9 mouse cellular contexts compared by ENCODE assay signal in the genomic region with DNA sequence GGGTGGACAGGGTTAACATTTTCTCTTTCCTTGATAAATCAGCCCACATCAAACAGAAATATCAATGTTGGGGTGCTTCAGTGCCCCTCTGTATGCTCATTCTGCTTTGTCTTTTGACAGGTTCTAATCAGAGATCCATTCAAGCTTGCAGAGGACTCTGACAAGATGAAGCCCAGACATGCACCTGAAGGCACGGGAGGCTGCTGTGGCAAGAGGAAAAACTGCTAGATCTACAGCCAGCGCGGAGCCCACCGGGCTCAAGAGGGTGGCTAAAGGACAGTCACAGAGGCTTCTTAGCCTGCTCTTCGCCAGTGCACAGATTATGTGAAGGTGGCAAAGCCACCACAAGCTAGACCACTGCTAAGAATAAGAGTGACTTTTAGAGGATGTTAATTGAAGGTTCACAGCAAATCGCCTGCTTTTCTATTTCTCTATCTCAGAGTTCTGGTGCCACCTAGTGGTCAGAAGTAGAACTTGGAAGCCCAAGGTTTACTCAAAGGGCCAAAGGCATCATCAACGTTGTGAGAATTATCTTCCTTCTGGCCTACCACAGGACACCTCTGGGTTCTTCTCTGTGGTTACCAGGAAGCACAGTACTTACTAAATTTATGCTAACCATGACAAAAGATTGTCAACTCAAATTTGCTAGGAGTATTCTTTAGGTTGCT. TPM values are rescaled to one million over a fixed set of nuclear protein-coding genes. Genes with fewer than 3 reads are reported as not detected.
DNase-seq lines count a peak whose midpoint lies in the region; ATAC-seq and TF ChIP-seq lines count a peak whose summit lies in the region.
"Had no signal": no experiment of that assay in that cellular context is flagged by ENCODE, and none has a peak within 500 bp of the region (broad histone marks: within the 10 kb centered on the region; RNA-seq: fewer than 3 reads in every experiment).

No protein-coding gene starts in this region.

- 55% methylated on average over 7 of the region's 7 CpGs for WGBS in heart, adult 2 months

- no peak for ATAC-seq in Patski
- ATAC-seq in granulocyte monocyte progenitor cell, adult 5-6 weeks (replicated peaks; ENCODE audit: poor library complexity, severe bottlenecking) = peak; percentile 61; the same call in 1 of the 2 replicates
- peak; percentile 60 for ATAC-seq in megakaryocyte, adult 5-6 weeks (ENCODE audit: poor library complexity, severe bottlenecking)

- CTCF ChIA-PET in Patski (lab: Charles Lee) = interaction anchor here (0.7 to 1.8 kb wide), 8 partner anchors 70 to 276 kb away, joined by 3 to 9 read pairs (median 3); no protein-coding TSS in a partner anchor

- TF ChIP-seq CTCF in heart, adult 2 months (IDR thresholded peaks at IDR 0.05) = peak; percentile 96
- peak; percentile 80 for TF ChIP-seq CTCF in Patski (IDR thresholded peaks at IDR 0.05)
- peak; percentile 96 for TF ChIP-seq CTCF in layer of hippocampus, adult 2 months (conservative IDR thresholded peaks at IDR 0.05)

- in situ Hi-C loops in Patski (cut with MboI; ENCODE audit: low pct_unique_long_range_greater_than_20kb) = loop anchor here (5.0 kb wide), 2 partner anchors 73 to 153 kb away; no protein-coding TSS in a partner anchor

- intact Hi-C loops in heart, adult 2 months (cut with DNase I) = loop anchor here (1.0 kb wide), 2 partner anchors 70 to 152 kb away; no protein-coding TSS in a partner anchor
- intact Hi-C loops in heart, postnatal 25 days (cut with DNase I) = loop anchor here (1.0 kb wide), 2 partner anchors 70 to 152 kb away; no protein-coding TSS in a partner anchor

- no peak overlapping the region for H3K4me3 ChIP-seq in heart, adult 2 months
- H3K4me3 ChIP-seq in layer of hippocampus, adult 2 months = no peak overlapping the region
- H3K4me3 ChIP-seq: liver, embryonic 15.5 days had no signal

- H3K36me3 ChIP-seq in heart, adult 2 months (ENCODE audit: control insufficient read depth, insufficient read depth, low read length) = no peaks in the 10 kb centered on the region
- H3K36me3 ChIP-seq: liver, embryonic 15.5 days had no signal

- peak; percentile 42 to 50 for DNase-seq in heart, adult 2 months
- DNase-seq in heart, postnatal 25 days (ENCODE audit: low spot score) = no peak
- no peak for DNase-seq in Patski (ENCODE audit: low read depth, low spot score)
- peak; percentile 54 to 79 for DNase-seq in cerebellum, postnatal 36 days
- peak; percentile 54 to 79 for DNase-seq in layer of hippocampus, adult 2 months (ENCODE audit: low spot score in 2 of 2)
- peak; percentile 63 to 83 for DNase-seq in spleen, postnatal 4 days (ENCODE audit: low spot score in 2 of 2)

- no peaks in the 10 kb centered on the region for H3K27me3 ChIP-seq in heart, adult 2 months (ENCODE audit: control insufficient read depth, insufficient read depth, low read length)
- H3K27me3 ChIP-seq in Patski = peaks cover 37% of the 10 kb centered on the region
- H3K27me3 ChIP-seq: liver, embryonic 15.5 days had no signal

- H3K4me1 ChIP-seq in heart, adult 2 months (ENCODE audit: control insufficient read depth, insufficient read depth, low read length) = no peaks in the 10 kb centered on the region
- H3K4me1 ChIP-seq: liver, embryonic 15.5 days had no signal

- no peak for TF ChIP-seq POLR2A in heart, adult 2 months (IDR thresholded peaks at IDR 0.05; ENCODE audit: insufficient read depth, low read depth, low read length)

- TF ChIP-seq EP300 in heart, adult 2 months (IDR thresholded peaks at IDR 0.05; ENCODE audit: insufficient read depth, low read depth, low read length) = 0 out of 2 replicates have a peak, but pooled peaks have one; percentile 22

- POLR2A ChIA-PET in Patski (lab: Charles Lee) = interaction anchor here (1.0 kb wide), 2 partner anchors 25 to 153 kb away, joined by 3 to 4 read pairs; no protein-coding TSS in a partner anchor

- no peak overlapping the region for H3K9ac ChIP-seq in heart, adult 2 months (ENCODE audit: low read depth, low read length)
- H3K9ac ChIP-seq: liver, embryonic 15.5 days had no signal

- H3K27ac ChIP-seq in heart, adult 2 months = no peak overlapping the region
- no peak overlapping the region for H3K27ac ChIP-seq in layer of hippocampus, adult 2 months
- H3K27ac ChIP-seq: liver, embryonic 15.5 days had no signal

- H3K79me2 ChIP-seq in heart, adult 2 months (replicated peaks; ENCODE audit: control insufficient read depth, insufficient read depth, low read length) = no peaks in the 10 kb centered on the region

RNA-seq across cellular contexts. Expression of gene Cnnm2, which starts 20.9 kb away (rescaled TPM):
- 1 to 10 TPM; 6.7 to 7.3 TPM for total RNA-seq in heart, adult 2 months (2021)
- polyA plus RNA-seq in heart, adult 2 months (2012; rRNA removed) = 5.4 and 5.6 TPM in 2 replicates
- total RNA-seq in heart, postnatal 25 days (2021) = 1 to 10 TPM; 4.6 to 7.8 TPM
- polyA plus RNA-seq in Patski (2021) = 53.2 TPM
- total RNA-seq in granulocyte monocyte progenitor cell, adult 5-6 weeks (2014; fragmentation: Nextera tagmentation) = 5.3 and 12.1 TPM in 2 replicates
- 7.2 and 8.0 TPM in 2 replicates for total RNA-seq in granulocyte monocyte progenitor cell, adult 5-6 weeks (2017)
- total RNA-seq in layer of hippocampus, adult 2 months (2021) = 10 to 100 TPM; 37.9 to 38.8 TPM
- 3.9 and 6.9 TPM in 2 replicates for total RNA-seq in megakaryocyte, adult 5-6 weeks (2015)
- 2.4 and 4.3 TPM in 2 replicates for total RNA-seq in megakaryocyte, adult 5-6 weeks (2017)

RNA-seq across cellular contexts. Expression of gene As3mt, which starts 33.2 kb away (rescaled TPM):
- total RNA-seq in heart, adult 2 months (2021) = 10 to 100 TPM; 86.2 to 99.2 TPM
- 33.2 and 63.7 TPM in 2 replicates for polyA plus RNA-seq in heart, adult 2 months (2012; rRNA removed)
- total RNA-seq in heart, postnatal 25 days (2021) = 10 to 100 TPM; 93.3 to 97.2 TPM
- 0.13 TPM for polyA plus RNA-seq in Patski (2021)
- total RNA-seq in granulocyte monocyte progenitor cell, adult 5-6 weeks (2014; fragmentation: Nextera tagmentation) = 47.6 and 53.1 TPM in 2 replicates
- total RNA-seq in granulocyte monocyte progenitor cell, adult 5-6 weeks (2017) = 71.0 and 82.9 TPM in 2 replicates
- total RNA-seq in layer of hippocampus, adult 2 months (2021) = 10 to 100 TPM; 23.1 to 25.2 TPM
- 10.5 and 11.1 TPM in 2 replicates for total RNA-seq in megakaryocyte, adult 5-6 weeks (2015)
- 20.5 and 21.0 TPM in 2 replicates for total RNA-seq in megakaryocyte, adult 5-6 weeks (2017)

RNA-seq across cellular contexts. Expression of gene Borcs7, which starts 50.8 kb away (rescaled TPM):
- 1 to 10 TPM; 7.1 to 7.8 TPM for total RNA-seq in heart, adult 2 months (2021)
- 4.7 and 8.7 TPM in 2 replicates for polyA plus RNA-seq in heart, adult 2 months (2012; rRNA removed)
- 1 to 10 TPM; 7.8 to 8.8 TPM for total RNA-seq in heart, postnatal 25 days (2021)
- 8.3 TPM for polyA plus RNA-seq in Patski (2021)
- 9.6 and 12.5 TPM in 2 replicates for total RNA-seq in granulocyte monocyte progenitor cell, adult 5-6 weeks (2014; fragmentation: Nextera tagmentation)
- total RNA-seq in granulocyte monocyte progenitor cell, adult 5-6 weeks (2017) = 5.4 TPM in 2 replicates
- 10 to 100 TPM; 22.8 TPM for total RNA-seq in layer of hippocampus, adult 2 months (2021)
- total RNA-seq in megakaryocyte, adult 5-6 weeks (2015) = 12.7 TPM in 2 replicates
- total RNA-seq in megakaryocyte, adult 5-6 weeks (2017) = 4.7 and 6.2 TPM in 2 replicates

Comparison
In these comparisons a context has a peak if more than half of its experiments do, and no peak if none do; other contexts are left out.
1. DNase-seq: peak in heart, adult 2 months (2 of 2), cerebellum, postnatal 36 days (2 of 2), layer of hippocampus, adult 2 months (2 of 2) and spleen, postnatal 4 days (2 of 2); none in heart, postnatal 25 days (single experiment) and Patski (single experiment).
2. Peak in every context shown above with its lines, with median percentiles within 50 percentile points of each other: CTCF ChIP-seq.